Mouse (Mus musculus): ENCODE measurements around the gene Bean1. TPM values are rescaled to one million over a fixed set of nuclear protein-coding genes. Genes with fewer than 3 reads are reported as not detected.

The Bean1 gene
- total and polyA plus RNA-seq, 2 experiments from 2014 or later = 0.57 to 3.9 TPM

DNA sequence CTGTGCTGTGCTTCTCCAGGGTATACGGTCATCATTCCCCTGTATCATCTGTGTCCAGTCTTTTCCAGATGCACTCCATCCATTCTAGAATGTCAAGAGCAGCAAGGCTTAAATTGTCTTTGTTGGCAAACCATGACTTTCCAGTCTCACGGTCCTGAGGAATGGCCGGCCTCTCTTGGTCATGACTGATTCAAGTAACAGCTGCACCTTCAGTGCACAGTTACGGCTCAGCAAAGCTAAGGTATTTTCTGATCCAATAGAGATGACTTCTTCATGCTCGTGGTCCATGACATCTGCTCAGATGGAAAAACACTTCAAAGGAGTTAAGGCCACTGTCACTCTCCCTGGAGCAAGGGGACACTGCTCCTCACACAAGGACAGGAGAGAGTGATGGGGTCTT lies 56.8 kb downstream of the Bean1 start:
- ATAC-seq (ENCODE audit: insufficient read depth, low read depth) (no peak), DNase-seq (ENCODE audit: low spot score) (no peak)
- H3K36me3 ChIP-seq (replicated peaks; ENCODE audit: control insufficient read depth, insufficient read depth, low read length) = peaks cover 55% of the 10 kb centered on the region
- H3K4me3 ChIP-seq (ENCODE audit: low read depth, low read length) = no peak overlapping the region
- WGBS = 89% methylated on average over 5 of the region's 5 CpGs
- TF ChIP-seq CTCF (IDR thresholded peaks at IDR 0.05; ENCODE audit: low read depth) = no peak
- no peak for TF ChIP-seq EP300 (IDR thresholded peaks at IDR 0.05; ENCODE audit: low read depth)
- H3K9ac ChIP-seq (replicated peaks; ENCODE audit: low read depth, low read length) = no peak overlapping the region
- no peaks in the 10 kb centered on the region for H3K4me1 ChIP-seq (ENCODE audit: control insufficient read depth, insufficient read depth)
- H3K4me2 ChIP-seq (ENCODE audit: low read depth, low read length) = no peak overlapping the region
- H3K27ac ChIP-seq (ENCODE audit: low read depth) = no peak overlapping the region
- no peaks in the 10 kb centered on the region for H3K9me3 ChIP-seq (replicated peaks; ENCODE audit: control insufficient read depth, low read length)
- no peaks in the 10 kb centered on the region for H3K27me3 ChIP-seq (ENCODE audit: control insufficient read depth, insufficient read depth, low read length)

DNA sequence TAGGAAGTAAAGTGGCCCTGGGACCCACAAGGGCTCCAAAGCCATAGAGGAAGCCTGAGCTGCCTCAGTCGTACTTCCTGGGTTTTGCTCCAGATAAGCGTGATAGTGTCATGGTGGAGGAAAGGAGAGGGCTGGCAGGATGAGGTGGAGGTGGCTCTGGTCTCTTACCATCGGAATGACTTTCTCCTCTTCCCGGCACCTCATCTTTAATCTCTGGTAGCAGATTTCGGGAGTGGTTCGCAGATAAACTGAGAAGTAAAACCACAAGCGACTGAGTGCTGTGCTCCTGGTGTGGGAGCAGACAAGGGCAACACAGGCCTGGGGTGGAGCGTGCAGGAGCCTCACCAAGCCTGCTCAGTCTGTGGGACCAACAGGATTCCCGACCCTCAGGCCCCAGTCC lies 60.1 kb downstream of the Bean1 start:
- Histone ChIP-seq H3K36me3 (replicated peaks; ENCODE audit: control insufficient read depth, insufficient read depth, low read length) (peaks cover 66% of the 10 kb centered on the region), H3K4me2 (ENCODE audit: low read depth, low read length) (no peak overlapping the region), H3K4me3 (ENCODE audit: low read depth, low read length) (no peak overlapping the region), H3K27me3 (ENCODE audit: control insufficient read depth, insufficient read depth, low read length) (no peaks in the 10 kb centered on the region), H3K9ac (replicated peaks; ENCODE audit: low read depth, low read length) (no peak overlapping the region), H3K9me3 (replicated peaks; ENCODE audit: control insufficient read depth, low read length) (no peaks in the 10 kb centered on the region), H3K27ac (ENCODE audit: low read depth) (no peak overlapping the region), H3K4me1 (ENCODE audit: control insufficient read depth, insufficient read depth) (no peaks in the 10 kb centered on the region)
- TF ChIP-seq CTCF (IDR thresholded peaks at IDR 0.05; ENCODE audit: low read depth) = no peak
- TF ChIP-seq EP300 (IDR thresholded peaks at IDR 0.05; ENCODE audit: low read depth) = no peak
- 89% methylated on average over 9 of the region's 9 CpGs for WGBS
- ATAC-seq (ENCODE audit: insufficient read depth, low read depth) (no peak), DNase-seq (ENCODE audit: low spot score) (no peak)

DNA sequence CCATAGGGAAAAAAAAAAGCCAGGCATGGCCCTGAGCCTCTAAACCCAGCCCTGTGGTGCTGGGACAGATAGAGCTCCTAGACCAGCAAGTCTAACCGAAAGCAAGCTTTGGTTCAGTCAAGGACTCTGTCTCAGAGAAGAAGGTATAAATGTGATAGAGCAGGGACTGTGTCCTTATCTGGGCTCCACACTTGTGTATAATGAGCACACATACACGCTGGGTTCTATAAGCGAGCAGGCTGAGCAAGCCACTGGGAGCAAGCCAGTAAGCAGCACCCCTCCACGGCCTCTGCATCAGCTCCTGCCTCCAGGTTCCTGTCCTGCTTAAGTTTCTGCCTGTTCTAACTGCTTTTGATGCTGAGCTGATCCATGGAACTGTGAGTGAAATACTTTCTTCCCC lies 61.8 kb downstream of the Bean1 start:
- no peak overlapping the region for H3K4me2 ChIP-seq (ENCODE audit: low read depth, low read length)
- H3K9me3 ChIP-seq (replicated peaks; ENCODE audit: control insufficient read depth, low read length) = no peaks in the 10 kb centered on the region
- no peak overlapping the region for H3K4me3 ChIP-seq (ENCODE audit: low read depth, low read length)
- no peaks in the 10 kb centered on the region for H3K4me1 ChIP-seq (ENCODE audit: control insufficient read depth, insufficient read depth)
- TF ChIP-seq CTCF (IDR thresholded peaks at IDR 0.05; ENCODE audit: low read depth) (no peak), EP300 (IDR thresholded peaks at IDR 0.05; ENCODE audit: low read depth) (no peak)
- H3K9ac ChIP-seq (replicated peaks; ENCODE audit: low read depth, low read length) = no peak overlapping the region
- whole genome bisulfite sequencing = 91% methylated on average over 4 of the region's 4 CpGs
- H3K27me3 ChIP-seq (ENCODE audit: control insufficient read depth, insufficient read depth, low read length) = no peaks in the 10 kb centered on the region
- ATAC-seq (ENCODE audit: insufficient read depth, low read depth) (no peak), DNase-seq (ENCODE audit: low spot score) (no peak)
- peaks cover 67% of the 10 kb centered on the region for H3K36me3 ChIP-seq (replicated peaks; ENCODE audit: control insufficient read depth, insufficient read depth, low read length)
- no peak overlapping the region for H3K27ac ChIP-seq (ENCODE audit: low read depth)

DNA sequence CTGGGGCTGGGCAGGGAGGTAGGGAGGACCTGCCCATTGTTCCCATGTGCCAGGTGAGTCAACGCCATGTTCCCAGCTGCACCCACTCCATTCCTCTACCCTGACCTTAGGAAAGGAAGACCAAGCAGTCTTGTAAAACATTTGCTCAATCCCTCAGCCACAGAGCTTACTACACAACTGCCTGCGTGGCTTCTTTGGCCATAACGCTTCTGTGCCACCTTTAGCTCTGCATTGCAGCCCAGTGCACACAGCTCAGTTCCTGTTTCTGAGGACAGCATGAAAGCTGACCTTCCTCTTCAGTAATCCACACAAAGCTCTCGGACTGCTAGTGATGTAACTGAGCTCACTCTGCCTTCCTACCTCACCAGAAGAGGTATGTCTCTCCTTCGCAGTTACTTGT lies 62.7 kb downstream of the Bean1 start:
- no peak overlapping the region for H3K9ac ChIP-seq (replicated peaks; ENCODE audit: low read depth, low read length)
- H3K9me3 ChIP-seq (replicated peaks; ENCODE audit: control insufficient read depth, low read length) = no peaks in the 10 kb centered on the region
- H3K4me1 ChIP-seq (ENCODE audit: control insufficient read depth, insufficient read depth) = no peaks in the 10 kb centered on the region
- no peaks in the 10 kb centered on the region for H3K27me3 ChIP-seq (ENCODE audit: control insufficient read depth, insufficient read depth, low read length)
- H3K27ac ChIP-seq (ENCODE audit: low read depth) = no peak overlapping the region
- ATAC-seq (ENCODE audit: insufficient read depth, low read depth) (no peak), DNase-seq (ENCODE audit: low spot score) (no peak)
- no peak overlapping the region for H3K4me2 ChIP-seq (ENCODE audit: low read depth, low read length)
- no peak overlapping the region for H3K4me3 ChIP-seq (ENCODE audit: low read depth, low read length)
- no peak for TF ChIP-seq EP300 (IDR thresholded peaks at IDR 0.05; ENCODE audit: low read depth)
- TF ChIP-seq CTCF (IDR thresholded peaks at IDR 0.05; ENCODE audit: low read depth) = no peak
- peaks cover 67% of the 10 kb centered on the region for H3K36me3 ChIP-seq (replicated peaks; ENCODE audit: control insufficient read depth, insufficient read depth, low read length)
- WGBS = 92% methylated on average over 5 of the region's 5 CpGs

DNA sequence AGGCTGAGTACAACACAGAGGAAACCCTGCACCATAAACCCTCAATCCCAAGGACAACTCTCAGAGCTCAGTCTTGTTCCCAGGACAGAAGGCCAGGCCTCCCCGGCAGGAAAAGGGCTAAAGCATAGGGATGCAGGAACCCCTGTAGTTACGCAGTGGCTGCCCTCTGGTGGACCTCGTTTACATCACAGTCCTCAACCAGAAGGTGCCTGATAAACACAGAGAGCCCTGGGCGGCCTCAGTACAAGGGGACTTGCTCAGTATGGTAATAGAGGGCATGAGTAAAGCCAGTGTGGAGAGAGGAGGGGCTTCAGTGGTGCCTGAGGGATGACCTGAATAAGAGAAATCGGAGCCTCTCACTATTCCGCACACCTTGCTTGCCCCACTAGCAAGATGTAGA lies 64.3 kb downstream of the Bean1 start:
- Histone ChIP-seq H3K36me3 (replicated peaks; ENCODE audit: control insufficient read depth, insufficient read depth, low read length) (peaks cover 66% of the 10 kb centered on the region), H3K27me3 (ENCODE audit: control insufficient read depth, insufficient read depth, low read length) (no peaks in the 10 kb centered on the region), H3K4me2 (ENCODE audit: low read depth, low read length) (no peak overlapping the region), H3K4me1 (ENCODE audit: control insufficient read depth, insufficient read depth) (no peaks in the 10 kb centered on the region), H3K4me3 (ENCODE audit: low read depth, low read length) (no peak overlapping the region), H3K27ac (ENCODE audit: low read depth) (no peak overlapping the region), H3K9me3 (replicated peaks; ENCODE audit: control insufficient read depth, low read length) (no peaks in the 10 kb centered on the region), H3K9ac (replicated peaks; ENCODE audit: low read depth, low read length) (no peak overlapping the region)
- ATAC-seq (ENCODE audit: insufficient read depth, low read depth) (peak; percentile 36; the same call in 1 of the 2 replicates), DNase-seq (ENCODE audit: low spot score) (no peak)
- peak; percentile 54 for TF ChIP-seq CTCF (IDR thresholded peaks at IDR 0.05; ENCODE audit: low read depth)
- no peak for TF ChIP-seq EP300 (IDR thresholded peaks at IDR 0.05; ENCODE audit: low read depth)
- 48% methylated on average over 6 of the region's 6 CpGs for WGBS

DNA sequence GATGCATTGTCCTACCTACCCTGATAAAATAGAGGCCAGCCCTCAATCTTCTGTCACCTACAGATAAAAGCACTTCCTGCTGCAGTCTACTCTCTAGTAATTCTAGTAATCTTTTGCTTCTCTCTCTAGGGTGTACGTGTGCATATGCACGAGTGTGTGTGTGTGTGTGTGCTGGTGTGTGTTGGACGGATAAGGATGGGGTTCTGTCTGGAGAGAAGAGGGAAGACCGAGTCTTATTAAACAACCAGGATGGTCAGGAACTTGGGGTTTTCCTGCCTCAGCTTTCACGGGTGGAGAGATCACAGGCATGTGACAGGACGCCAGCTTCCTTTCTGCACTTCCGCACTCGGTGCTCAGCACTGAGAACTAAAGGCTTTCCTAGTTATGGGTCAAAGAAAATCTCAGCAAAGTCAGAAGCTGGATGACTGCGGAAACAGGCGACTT lies 69.2 kb downstream of the Bean1 start:
- no peak for ATAC-seq (ENCODE audit: insufficient read depth, low read depth)
- peaks cover 48% of the 10 kb centered on the region for H3K36me3 ChIP-seq (replicated peaks; ENCODE audit: control insufficient read depth, insufficient read depth, low read length)

More for the DNA sequence above, 69.2 kb downstream of the Bean1 start:
- H3K4me3 ChIP-seq (ENCODE audit: low read depth, low read length) = no peak overlapping the region
- H3K27me3 ChIP-seq (ENCODE audit: control insufficient read depth, insufficient read depth, low read length) = no peaks in the 10 kb centered on the region
- no peaks in the 10 kb centered on the region for H3K9me3 ChIP-seq (replicated peaks; ENCODE audit: control insufficient read depth, low read length)
- no peaks in the 10 kb centered on the region for H3K4me1 ChIP-seq (ENCODE audit: control insufficient read depth, insufficient read depth)
- H3K27ac ChIP-seq (ENCODE audit: low read depth) = no peak overlapping the region
- H3K4me2 ChIP-seq (ENCODE audit: low read depth, low read length) = no peak overlapping the region
- no peak for DNase-seq (ENCODE audit: low spot score)
- WGBS = 66% methylated on average over 10 of the region's 10 CpGs
- TF ChIP-seq CTCF (IDR thresholded peaks at IDR 0.05; ENCODE audit: low read depth) (no peak), EP300 (IDR thresholded peaks at IDR 0.05; ENCODE audit: low read depth) (no peak)
- no peak overlapping the region for H3K9ac ChIP-seq (replicated peaks; ENCODE audit: low read depth, low read length)
